Mouse (Mus musculus) CH12F3 (cell line): ENCODE results near the gene Ttll13.

Experiments
- in situ Hi-C: fragments of 300-500 bp; cut with MboI; formaldehyde crosslinking; loops from 2 replicates; pipeline ENCODE4 v1.14.3; 2020; ENCODE audit warnings: low sequenced_read_pairs

Ttll13 gene

GRCm38 (mm10) chr7:80213604-80214003 lies 32.6 kb upstream of the Ttll13 start:
- in situ Hi-C loops: no loop called here

- in situ Hi-C loops: no loop called here
Observed at GRCm38 (mm10) chr7:80214459-80214858, 31.7 kb upstream of the Ttll13 start.

- in situ Hi-C loops: no loop called here
Observed at GRCm38 (mm10) chr7:80215398-80215797, 30.8 kb upstream of the Ttll13 start.

- in situ Hi-C loops: no loop called here
Observed at GRCm38 (mm10) chr7:80216566-80216965, 29.6 kb upstream of the Ttll13 start.

GRCm38 (mm10) chr7:80218666-80219065 lies 27.5 kb upstream of the Ttll13 start:
- in situ Hi-C loops: no loop called here

- in situ Hi-C loops: no loop called here
Observed at GRCm38 (mm10) chr7:80220237-80220797, 25.9 kb upstream of the Ttll13 start.

GRCm38 (mm10) chr7:80221179-80221750 lies 24.9 kb upstream of the Ttll13 start:
- in situ Hi-C loops: no loop called here

- in situ Hi-C loops: no loop called here
Observed at GRCm38 (mm10) chr7:80227065-80227464, 19.1 kb upstream of the Ttll13 start.

GRCm38 (mm10) chr7:80230196-80230595 lies 16.0 kb upstream of the Ttll13 start:
- in situ Hi-C loops: no loop called here

GRCm38 (mm10) chr7:80231971-80232488 lies 14.1 kb upstream of the Ttll13 start:
- in situ Hi-C loops: no loop called here

GRCm38 (mm10) chr7:80232489-80233029 lies 13.6 kb upstream of the Ttll13 start, which contains the start of the genes Cib1 and Gdpgp1:
Gene Cib1 (minus strand): TSS chr7:80232813.
Gene Gdpgp1 (plus strand): TSS chr7:80232865.
- in situ Hi-C loops: no loop called here

GRCm38 (mm10) chr7:80233799-80234198 lies 12.4 kb upstream of the Ttll13 start:
- in situ Hi-C loops: no loop called here

- in situ Hi-C loops: no loop called here
Observed at GRCm38 (mm10) chr7:80238542-80238941, 7.6 kb upstream of the Ttll13 start.

GRCm38 (mm10) chr7:80241661-80242060 lies 4.5 kb upstream of the Ttll13 start:
- in situ Hi-C loops: no loop called here

GRCm38 (mm10) chr7:80244851-80245250 lies 1.3 kb upstream of the Ttll13 start:
- in situ Hi-C loops: no loop called here

GRCm38 (mm10) chr7:80246859-80247258 lies 683 bp downstream of the Ttll13 start:
- in situ Hi-C loops: no loop called here

- in situ Hi-C loops: no loop called here
Observed at GRCm38 (mm10) chr7:80252437-80252836, 6.3 kb downstream of the Ttll13 start.

- in situ Hi-C loops: no loop called here
Observed at GRCm38 (mm10) chr7:80252886-80253285, 6.7 kb downstream of the Ttll13 start.

- in situ Hi-C loops: no loop called here
Observed at GRCm38 (mm10) chr7:80255981-80256380, 9.8 kb downstream of the Ttll13 start.

- in situ Hi-C loops: no loop called here
Observed at GRCm38 (mm10) chr7:80257706-80258105, 11.5 kb downstream of the Ttll13 start.

- in situ Hi-C loops: no loop called here
Observed at GRCm38 (mm10) chr7:80260625-80261371, 14.6 kb downstream of the Ttll13 start, which contains the start of gene Ngrn. Gene Ngrn (plus strand): TSS chr7:80261215.
